Mouse (Mus musculus) cerebellum, adult 18-20 months (tissue): ENCODE measurements around the gene Trak1.
A peak's percentile ranks its signal among the peaks of the same experiment; 100 is the strongest.

ENCODE experiments used
- DNase-seq, 2 experiments: peaks; one replicate each; pipeline ENCODE4 v3.0.0; 2021

The Trak1 gene

GRCm38 (mm10) chr9:121298065-121298398 lies 730 bp downstream of the Trak1 start:
- DNase-seq = no peak

GRCm38 (mm10) chr9:121298411-121299091 lies 1.2 kb downstream of the Trak1 start:
- peak in 1 of 2 experiments; percentile 57 for DNase-seq

- DNase-seq = no peak
These were observed 2.0 kb downstream of the Trak1 start for GRCm38 (mm10) chr9:121299223-121299755.

- DNase-seq = peak; percentile 58 to 62
These were observed 2.8 kb downstream of the Trak1 start for GRCm38 (mm10) chr9:121299976-121300570.

- DNase-seq = no peak
These were observed 4.0 kb downstream of the Trak1 start for GRCm38 (mm10) chr9:121301041-121301920.

- peak in 1 of 2 experiments; percentile 47 for DNase-seq
These were observed 5.2 kb downstream of the Trak1 start for GRCm38 (mm10) chr9:121302543-121302942.

- DNase-seq = no peak
These were observed 5.8 kb downstream of the Trak1 start for GRCm38 (mm10) chr9:121303086-121303485.

- DNase-seq = no peak
These were observed 6.4 kb downstream of the Trak1 start for GRCm38 (mm10) chr9:121303748-121304147.

- no peak for DNase-seq
These were observed 7.2 kb downstream of the Trak1 start for GRCm38 (mm10) chr9:121304520-121304919.

GRCm38 (mm10) chr9:121305456-121305855 lies 8.2 kb downstream of the Trak1 start:
- DNase-seq = peak in 1 of 2 experiments; percentile 0

- DNase-seq = no peak
These were observed 12.0 kb downstream of the Trak1 start for GRCm38 (mm10) chr9:121309287-121309686.

- no peak for DNase-seq
These were observed 13.2 kb downstream of the Trak1 start for GRCm38 (mm10) chr9:121310501-121310900.

GRCm38 (mm10) chr9:121311846-121312236 lies 14.5 kb downstream of the Trak1 start:
- DNase-seq = no peak

- DNase-seq = no peak
These were observed 15.1 kb downstream of the Trak1 start for GRCm38 (mm10) chr9:121312237-121312891.

GRCm38 (mm10) chr9:121313656-121314374 lies 16.5 kb downstream of the Trak1 start:
- peak in 1 of 2 experiments; percentile 49 for DNase-seq

GRCm38 (mm10) chr9:121314541-121315152 lies 17.3 kb downstream of the Trak1 start:
- no peak for DNase-seq

GRCm38 (mm10) chr9:121315901-121316595 lies 18.7 kb downstream of the Trak1 start:
- DNase-seq = no peak

GRCm38 (mm10) chr9:121316621-121317405 lies 19.5 kb downstream of the Trak1 start:
- peak; percentile 57 to 76 for DNase-seq

GRCm38 (mm10) chr9:121319323-121319966 lies 22.1 kb downstream of the Trak1 start:
- DNase-seq = no peak

GRCm38 (mm10) chr9:121320433-121320832 lies 23.1 kb downstream of the Trak1 start:
- DNase-seq = no peak
